Mouse (Mus musculus) CD4-positive helper T cell, adult 2 months (primary cell): ENCODE results near the gene Riok1.

Source experiments
- DNase-seq: peaks from one replicate; pipeline ENCODE4 v3.0.0-alpha.2; 2012; ENCODE audit warnings: low read depth, missing footprints, low spot score

The Riok1 gene

DNA sequence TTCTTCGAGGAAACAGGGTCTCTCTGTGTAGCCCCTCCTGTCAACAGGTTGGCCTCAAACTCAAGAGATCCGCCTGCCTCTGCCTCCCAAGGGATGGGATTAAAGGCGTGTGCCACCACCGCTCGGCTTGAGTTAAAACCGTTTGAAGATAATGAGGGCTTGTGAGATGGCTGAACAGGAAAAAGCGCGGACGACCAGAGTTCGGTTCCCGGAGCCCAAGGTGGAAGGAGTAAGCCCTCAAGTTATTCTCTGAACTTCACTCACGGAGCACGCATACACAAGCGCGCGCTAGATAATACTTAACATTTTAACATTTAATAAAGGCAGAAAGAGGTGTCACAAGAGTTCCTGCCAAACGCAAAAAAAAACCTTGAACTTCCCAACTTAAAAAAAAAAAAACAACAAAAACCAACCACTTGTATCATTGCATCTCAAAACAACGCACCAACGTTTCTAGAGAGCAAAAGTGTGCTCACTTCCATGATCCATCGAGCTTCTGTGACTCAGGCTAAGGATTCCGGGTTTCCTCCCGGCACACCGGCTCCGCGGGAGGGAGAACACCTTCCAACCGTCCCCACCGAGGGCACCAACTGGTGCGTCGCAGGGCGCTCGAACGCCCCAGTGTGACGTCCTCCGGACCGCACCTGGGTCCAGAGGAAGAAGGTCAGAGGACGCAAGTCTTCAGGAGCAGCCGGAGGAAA is at the start of gene Riok1:
Gene Riok1, plus strand, starts transcription at position 653 of the 701 bp plus-strand sequence.
- no peak for DNase-seq

DNA sequence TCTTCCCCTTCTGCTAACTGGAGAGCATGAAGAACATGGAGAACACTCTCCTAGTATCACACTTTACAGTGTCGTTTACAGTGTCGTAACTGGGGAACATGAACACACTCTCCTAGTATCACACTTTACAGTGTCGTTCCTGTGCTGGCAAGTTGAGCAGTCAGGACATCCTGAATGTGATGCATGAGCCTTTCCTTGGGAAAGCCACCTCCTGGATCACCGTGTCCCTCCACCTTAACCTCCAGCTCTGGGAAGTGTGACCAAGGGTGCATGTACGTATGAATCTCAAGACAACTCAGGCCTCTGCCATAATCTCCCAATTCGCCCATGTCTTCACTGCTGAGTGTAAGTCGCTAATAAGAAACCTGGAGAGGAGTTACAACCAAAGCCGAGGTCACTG is 47.1 kb upstream of the Riok1 start:
- no peak for DNase-seq

DNA sequence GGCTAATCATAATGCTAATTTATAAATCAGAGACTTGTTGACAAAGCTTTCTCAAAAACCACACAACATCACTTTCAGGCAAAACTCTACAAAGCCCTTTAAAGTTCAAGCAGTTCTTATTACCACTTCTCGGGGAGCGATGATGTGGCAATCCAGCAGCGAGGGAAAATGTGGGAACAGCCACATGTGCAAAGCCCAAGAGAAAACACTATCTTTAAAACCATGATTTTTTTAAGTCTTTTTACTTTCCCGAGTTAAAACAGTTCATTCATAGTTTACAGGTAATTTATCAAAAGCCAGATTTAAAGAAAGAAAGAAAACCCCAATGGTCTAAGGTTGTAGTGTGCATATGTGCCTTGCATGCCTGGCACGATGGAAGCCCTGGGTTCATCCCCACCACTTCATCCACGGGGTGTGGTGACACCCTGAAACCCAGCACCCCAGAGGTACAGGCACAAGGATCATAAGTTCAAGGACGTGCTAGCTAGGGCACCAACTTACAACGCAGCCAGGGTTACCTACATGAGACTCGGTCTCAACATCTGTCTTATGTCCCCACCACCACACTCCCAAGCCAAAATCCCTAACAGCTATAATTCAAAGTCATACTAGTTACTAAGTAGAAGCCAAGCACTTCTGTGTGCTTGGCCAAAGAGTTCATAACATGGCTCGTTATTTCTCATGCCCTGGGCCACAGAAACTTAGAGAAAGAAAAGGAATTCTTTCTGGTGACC is 44.0 kb upstream of the Riok1 start:
- DNase-seq, result peak; percentile 16

DNA sequence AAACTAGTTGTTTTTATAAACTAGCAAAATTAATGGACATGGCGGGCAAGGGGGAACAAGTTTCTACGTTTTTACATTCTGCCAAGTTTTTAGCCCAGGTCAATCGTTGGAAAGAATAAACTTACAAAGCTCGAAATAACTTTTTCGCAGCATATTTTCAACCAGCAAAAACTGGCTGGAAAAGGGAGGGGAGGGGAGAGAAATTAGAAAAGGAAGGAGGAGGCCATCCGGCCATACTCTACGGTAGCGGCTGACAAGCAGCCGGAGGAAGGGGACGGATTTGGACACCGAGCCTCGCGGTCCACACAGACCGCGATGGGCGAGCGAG is 43.5 kb upstream of the Riok1 start:
- DNase-seq, result no peak

DNA sequence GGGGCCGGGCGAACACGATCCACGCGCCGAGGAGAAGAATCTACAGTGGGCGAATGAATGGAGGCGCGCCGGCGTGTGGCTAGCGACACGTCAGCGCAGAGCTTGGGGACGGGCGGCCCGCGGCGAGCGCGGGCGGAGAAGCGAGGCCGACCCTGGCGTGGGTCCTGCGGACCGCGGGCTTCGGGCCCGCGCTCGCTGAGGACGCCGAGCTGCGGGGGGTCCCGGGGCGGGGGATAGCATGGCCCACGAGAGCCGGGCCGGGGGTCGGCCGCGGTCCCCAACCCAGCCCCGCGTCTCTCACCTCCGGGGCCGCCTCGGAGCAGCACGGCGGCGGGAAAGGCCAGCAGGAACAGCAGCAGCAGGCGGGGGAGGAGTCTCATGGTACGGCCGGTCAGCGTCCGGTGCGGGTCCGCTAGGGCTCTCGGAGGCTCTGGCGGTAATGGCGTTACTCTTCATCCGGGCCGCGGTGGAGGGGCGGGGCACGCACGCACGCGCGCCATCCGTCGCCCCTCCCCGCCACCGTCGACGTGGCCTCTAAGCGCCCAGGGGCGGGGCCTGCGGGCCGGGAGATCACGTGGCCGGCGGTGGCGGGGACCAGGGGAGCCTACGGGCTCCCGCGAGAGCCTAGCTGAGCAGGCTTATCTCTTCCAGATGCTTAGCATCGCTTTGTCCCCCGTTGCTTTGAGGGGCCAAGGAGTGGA is 42.9 kb upstream of the Riok1 start, which contains the start of gene Ssr1:
Gene Ssr1, minus strand, starts transcription at position 514 of the 701 bp plus-strand sequence.
- DNase-seq, result peak; percentile 95

DNA sequence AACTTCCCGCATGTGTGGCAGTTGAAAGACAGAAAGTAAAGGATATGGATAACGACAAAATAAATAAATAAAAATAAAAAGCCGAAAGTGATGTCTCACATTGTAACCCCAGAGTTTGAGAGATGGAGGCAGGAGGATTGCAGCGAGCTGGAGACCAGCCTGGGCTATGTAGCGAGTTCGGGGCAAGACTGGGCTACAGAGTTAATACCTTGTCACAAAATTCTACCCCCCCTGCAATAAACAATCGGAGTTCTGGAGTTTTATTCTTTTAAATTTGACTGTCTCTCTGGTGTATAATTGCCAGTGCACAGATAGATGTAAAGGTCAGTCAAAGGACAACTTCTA is 42.4 kb upstream of the Riok1 start:
- no peak for DNase-seq

DNA sequence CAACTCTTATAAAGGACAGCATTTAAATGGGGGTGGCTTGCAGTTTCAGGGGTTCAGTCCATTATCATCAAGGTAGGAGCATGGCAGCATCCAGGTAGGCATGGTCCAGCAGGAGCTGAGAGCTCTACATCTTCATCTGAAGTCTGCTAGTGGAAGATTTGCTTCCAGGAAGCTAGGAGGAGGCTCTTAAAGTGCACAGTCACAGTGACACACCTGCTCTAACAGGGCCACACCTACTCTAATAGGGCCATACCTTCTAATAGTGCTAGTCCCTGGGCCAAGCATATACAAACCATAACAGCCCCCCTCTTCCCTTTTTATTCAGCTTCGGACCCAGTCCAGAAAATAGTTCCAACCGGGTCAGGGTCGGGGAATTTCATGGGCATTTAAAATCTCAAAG is 37.1 kb upstream of the Riok1 start:
- DNase-seq, result no peak

DNA sequence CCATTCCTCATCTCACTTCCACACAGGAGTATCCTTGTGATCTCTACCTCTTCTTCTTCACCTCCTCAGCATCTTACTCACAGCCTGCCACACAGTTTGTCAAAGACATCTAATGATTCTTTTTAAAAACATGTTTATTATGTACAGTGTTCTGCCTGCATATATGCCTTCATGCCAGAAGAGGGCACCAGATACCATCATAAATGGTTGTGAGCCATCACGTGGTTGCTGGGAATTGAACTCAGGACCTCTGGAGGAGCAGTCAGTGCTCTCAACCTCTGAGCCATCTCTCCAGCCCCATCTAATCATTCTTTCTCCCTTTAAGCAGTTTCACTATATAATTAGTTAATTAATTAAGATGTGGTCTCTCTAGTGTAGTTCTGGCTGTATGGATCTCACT is 34.3 kb upstream of the Riok1 start:
- DNase-seq, result no peak

DNA sequence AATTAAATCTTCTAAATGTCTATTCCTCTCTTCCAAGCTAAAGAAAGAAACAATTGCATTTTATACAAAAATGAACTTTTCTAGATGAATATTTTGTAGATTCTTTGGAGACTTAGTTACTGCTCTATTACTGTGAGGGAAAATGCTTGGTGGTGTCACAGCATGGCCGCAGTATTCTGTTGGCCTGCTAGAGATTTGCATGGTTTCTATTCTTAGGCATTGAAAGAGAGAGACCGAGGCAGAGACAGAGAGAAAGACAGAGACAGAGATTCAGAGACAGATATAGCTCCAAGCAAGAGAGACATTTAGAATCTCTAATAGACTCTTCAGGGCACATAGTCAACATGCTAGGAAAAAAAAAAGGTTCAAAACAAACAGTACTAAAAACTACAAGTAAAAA is 28.8 kb upstream of the Riok1 start:
- no peak for DNase-seq

DNA sequence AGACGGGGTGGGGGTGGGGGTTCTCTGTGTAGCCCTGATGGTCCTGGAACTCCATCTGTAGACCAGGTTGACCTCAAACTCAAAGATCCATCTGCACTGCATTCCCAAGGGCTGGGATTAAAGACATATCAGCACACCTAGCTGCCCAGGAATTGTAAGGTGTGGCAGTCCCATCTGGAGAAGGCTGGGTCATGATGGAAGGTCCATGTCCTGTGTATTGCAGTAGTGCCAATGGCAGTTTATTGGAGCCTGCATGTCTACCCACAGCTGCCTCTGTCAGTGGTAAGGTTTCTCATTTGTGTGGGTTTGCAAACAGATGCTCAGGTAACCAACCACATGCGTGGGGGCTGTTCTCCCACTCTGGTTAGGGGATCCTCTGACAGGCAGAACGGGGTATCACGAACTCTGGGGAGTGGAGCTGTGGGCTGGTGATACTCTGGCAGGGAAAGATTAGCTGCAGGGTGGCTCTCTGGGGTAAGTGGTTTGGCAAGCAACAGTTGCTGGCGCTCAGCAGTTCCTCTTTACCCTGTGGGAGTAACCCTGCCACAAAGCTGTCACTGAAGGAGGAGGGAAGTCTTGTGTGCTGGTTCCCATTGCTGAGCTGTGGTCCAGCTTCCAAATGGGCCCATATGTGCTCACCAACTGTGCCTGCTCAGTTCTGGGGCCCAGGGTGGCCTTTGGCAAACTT is 26.9 kb upstream of the Riok1 start:
- no peak for DNase-seq

DNA sequence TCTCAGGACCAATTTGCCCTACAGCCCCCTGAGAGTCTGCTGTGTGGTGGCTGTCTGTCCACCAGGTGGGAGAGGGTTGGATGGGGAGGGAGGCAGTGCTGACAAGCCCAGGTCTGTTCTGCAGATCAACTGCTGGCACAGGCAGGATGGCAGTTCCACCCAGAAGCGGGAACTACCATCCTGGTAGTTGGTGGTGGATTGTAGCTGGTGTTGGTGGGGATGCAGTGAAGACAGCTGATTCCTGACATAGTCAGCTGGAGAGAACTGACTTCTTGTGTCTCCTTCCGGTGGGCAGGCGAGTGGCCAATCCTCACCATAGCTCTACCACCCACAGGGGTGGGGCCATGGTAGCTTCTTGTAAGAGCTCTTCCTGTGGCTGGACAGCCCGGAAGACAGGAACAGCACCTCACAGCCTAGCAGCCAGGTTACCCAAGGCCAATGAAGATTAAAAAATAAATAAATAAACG is 26.3 kb upstream of the Riok1 start:
- DNase-seq, result peak; percentile 53

DNA sequence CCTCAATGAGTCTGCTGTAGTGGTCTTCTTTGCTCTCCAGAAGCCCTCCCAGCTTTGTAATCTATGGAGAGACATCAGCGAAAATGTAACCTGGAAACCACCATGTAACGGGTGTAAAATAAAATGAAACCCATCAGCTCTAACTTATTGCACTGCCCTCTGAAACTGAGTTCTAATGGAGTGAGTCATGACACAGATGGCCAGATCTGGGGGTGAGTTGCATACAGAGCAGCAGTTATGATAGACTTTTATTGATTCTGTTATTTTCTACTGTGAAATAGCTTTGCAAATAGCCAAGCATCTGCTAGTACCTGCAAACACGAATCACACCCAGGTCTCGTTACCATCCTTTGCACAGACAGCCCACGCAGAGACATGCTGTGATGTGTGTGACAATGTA is 24.4 kb upstream of the Riok1 start:
- DNase-seq, result no peak

DNA sequence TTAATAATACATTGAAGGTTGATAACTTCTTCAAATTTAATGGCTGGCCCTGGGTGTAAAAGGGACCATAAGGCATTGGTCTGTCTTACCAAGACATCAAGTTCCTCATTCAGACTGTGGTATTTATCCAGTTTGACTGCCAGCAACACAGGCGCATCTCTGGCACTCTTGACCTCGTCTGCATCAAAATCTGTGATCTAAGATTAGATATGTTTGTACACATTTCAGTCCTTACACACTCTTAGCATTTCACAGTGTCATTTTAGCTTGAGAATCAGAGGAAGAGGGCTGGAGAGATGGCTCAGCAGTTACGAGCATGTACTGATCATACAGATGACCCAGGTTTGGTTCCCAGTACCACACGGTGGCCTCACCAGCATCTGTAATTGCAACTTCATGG is 21.2 kb upstream of the Riok1 start:
- DNase-seq, result no peak

DNA sequence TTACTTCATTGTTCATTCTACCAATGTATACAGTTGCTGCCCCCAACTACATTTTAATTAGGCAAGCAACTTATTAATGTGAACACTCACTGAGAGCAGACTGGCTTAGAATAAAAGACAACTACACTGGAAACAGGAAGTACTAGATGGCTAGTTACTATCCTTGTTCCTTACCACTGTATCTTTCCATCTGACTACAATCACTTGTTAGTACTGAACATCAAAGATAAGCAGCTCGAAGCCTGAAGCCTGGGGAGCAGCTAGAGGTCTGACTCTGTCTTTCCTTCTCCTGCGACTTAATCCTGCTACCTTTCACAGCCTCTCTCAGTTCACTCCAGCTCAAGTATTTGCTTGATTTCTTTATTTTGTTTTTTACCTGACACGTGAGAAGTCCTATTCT is 18.0 kb upstream of the Riok1 start:
- no peak for DNase-seq

DNA sequence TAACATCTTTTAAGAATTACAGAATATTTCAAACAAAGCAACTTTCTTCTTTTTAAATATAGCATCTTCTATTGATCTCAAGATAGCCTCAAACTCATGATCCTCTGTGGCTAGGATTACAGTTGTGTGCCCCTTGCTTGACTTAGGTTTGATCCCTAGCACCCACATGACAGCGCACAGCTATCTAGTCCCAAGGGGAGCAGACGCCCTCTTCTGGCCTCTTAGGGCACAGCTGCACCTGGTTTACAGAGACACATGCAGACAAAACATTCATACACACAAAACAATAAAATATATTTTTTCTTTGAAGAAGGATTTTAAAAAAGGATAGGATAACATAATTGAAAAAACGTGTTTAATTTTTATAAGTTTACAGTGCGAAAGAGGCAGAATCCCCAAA is 10.9 kb upstream of the Riok1 start:
- DNase-seq, result no peak

DNA sequence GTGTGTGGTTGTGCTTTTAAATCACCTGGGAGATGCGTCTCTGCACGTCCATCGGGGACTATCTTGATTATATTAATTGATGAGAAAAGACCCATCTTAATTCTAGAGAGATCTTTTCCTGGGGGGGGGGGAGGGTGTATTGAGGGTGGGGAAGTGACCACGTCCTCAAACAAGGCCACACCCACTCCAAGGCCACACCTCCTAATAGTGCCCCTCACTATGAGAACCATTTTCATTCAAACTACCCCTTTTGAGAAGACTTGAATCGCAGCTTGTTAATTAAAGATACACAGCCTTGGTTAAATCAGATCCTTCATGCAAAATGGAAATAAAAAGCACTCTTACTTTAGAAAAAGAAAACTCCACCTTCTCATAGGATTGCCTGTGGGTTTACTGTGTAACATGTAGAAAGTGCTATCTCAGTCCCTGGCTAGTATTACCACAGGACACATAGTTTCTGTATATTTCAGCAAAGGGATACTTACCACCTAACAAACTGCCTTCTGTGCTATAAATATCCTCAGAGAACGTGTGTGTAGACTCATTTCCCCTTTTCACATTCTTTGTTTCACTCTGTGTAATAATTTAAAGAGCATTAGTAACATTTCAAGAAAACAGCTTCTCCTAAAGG is 9.1 kb upstream of the Riok1 start:
- DNase-seq, result no peak

DNA sequence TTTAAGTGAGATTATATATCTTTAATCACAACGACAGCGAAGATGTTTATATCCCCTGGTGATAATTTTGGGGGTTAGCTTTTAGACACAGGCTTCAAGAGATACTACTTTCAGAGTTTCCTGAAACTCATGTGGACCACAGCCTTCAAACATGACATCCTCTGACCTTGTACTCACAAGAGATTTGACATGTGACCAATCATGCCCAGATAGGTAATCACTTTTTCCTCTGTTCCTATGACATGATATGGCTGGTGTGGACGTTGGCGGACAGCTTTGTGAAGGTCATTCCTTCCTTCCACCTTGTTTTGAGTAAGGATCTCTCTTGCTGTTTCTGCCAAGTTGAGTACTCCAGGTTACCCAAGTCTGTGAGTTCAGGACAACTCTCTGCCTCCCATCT is 8.4 kb upstream of the Riok1 start:
- no peak for DNase-seq

DNA sequence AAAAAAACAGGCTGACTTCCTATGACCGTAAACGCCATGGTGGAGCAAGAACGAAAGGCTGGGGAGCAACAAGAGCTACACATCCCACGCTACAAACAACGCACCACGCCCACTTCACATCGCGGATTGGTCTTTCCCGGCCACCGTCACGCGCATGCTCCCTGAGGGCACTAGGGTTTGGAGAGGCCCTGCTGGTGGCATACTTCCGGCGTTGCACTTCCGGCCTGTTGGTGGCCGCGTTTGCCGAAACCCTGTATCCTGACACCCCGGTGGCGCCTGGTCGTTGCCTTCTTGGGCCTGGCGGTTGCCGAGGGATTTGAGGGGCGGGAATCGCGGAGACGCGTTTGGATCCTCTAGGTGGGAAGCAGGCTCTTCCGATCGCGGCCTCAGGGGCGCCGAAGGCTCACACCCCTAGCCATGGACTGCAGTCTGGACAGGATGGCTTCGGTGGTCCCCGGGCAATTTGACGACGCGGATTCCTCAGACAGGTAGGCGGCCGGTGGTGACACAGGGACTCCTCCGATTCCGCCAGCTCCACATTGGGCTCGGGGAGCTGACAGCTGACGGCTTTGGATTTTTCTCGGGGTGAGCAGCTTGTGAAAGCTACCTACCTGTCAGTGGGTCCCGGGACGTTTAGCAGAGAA is 371 bp downstream of the Riok1 start, which contains the start of gene Cage1:
Gene Cage1, minus strand, starts transcription at position 26 of the 644 bp plus-strand sequence.
- peak; percentile 97 for DNase-seq

DNA sequence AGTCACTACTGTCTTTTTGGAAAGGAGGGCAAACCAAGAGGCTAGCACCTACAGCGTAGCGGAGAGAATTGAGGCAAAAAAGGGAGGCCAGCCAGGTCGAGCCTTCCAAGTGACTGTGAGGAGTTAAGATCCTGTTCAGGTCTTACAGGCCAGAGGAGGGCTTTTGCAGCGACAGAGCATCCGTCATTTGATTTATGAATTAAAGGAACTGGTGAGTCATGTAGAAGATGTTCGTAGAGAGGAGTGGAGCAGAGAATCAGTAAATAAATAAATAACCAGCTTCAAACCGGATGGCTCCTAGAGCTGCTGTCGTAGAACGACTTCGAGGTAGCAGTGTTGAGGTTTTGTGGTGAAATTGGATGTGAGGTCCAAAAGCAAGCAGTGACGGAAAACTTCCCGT is 1.0 kb downstream of the Riok1 start:
- DNase-seq, result peak; percentile 81

DNA sequence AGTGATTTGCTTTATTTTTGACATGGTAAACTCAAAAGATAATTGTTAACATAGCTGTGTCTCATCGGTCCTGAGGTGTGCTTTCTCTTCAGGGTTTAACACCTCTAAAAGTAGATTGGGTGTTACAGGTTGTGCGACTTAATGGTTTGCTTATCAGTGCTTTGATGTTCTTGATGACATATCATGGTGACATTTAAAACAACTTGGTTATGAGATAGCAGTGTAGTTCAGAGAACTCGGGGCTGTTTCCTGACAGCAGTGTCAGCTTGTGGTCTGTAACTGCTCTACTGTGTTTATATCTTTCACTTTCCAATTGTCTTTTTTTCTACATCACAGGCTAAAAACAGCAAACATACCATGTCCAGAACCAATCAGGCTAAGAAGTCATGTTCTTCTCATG is 13.1 kb downstream of the Riok1 start:
- DNase-seq, result peak; percentile 51

DNA sequence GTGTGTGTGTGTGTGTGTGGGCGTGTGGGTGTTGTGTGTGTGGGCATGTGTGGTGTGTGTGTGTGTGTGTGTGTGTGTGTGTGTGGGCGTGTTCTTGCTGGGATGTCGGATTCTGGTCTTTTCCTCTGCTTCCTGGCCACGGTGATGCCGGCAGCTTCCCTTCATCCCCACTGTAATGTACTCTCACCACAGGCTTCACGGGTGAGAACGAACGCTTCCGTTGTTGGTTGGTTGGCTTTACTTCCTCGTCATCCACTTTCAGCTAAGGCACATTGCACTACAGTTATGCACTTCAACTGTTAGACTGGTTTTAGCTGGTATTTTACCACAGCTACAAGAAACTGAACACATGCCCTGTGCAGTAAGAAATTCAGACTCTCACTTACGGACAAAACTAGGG is 25.9 kb downstream of the Riok1 start:
- no peak for DNase-seq
